8 mouse cellular contexts compared by ENCODE assay signal in genomic region chr19:16780790-16781384, GRCm38 (mm10). TPM values are rescaled to one million over a fixed set of nuclear protein-coding genes. Genes with fewer than 3 reads are reported as not detected.
DNase-seq lines count a peak whose midpoint lies in the region; ATAC-seq lines count a peak whose summit lies in the region.

Gene Vps13a, minus strand, starts transcription at chr19:16780933.

- H3K9ac ChIP-seq in hindbrain, embryonic 11.5 days (ENCODE audit: low read depth, low read length), result peak within 1 kb of the TSS; percentile 56

- no peak within 1 kb of the TSS for H3K27ac ChIP-seq in hindbrain, embryonic 11.5 days (ENCODE audit: low read depth, low read length)

- peak within 1 kb of the TSS; percentile 72 for H3K4me3 ChIP-seq in hindbrain, embryonic 11.5 days (ENCODE audit: low read depth, low read length)

- H3K27me3 ChIP-seq in hindbrain, embryonic 11.5 days (ENCODE audit: control insufficient read depth, insufficient read depth, low read length), result peaks cover 6% of the 10 kb centered on the region

- no peaks in the 10 kb centered on the region for H3K9me3 ChIP-seq in hindbrain, embryonic 11.5 days (ENCODE audit: control insufficient read depth, low read length)

- under 1% methylated on average over 62 of the region's 67 CpGs for WGBS in hindbrain, embryonic 11.5 days

- H3K4me2 ChIP-seq in hindbrain, embryonic 11.5 days (replicated peaks; ENCODE audit: low read depth, low read length), result peak within 1 kb of the TSS; percentile 94

- peak; percentile 97 for ATAC-seq in frontal cortex, adult (ENCODE audit: low TSS enrichment)
- ATAC-seq in hindbrain, embryonic 11.5 days (ENCODE audit: low FRiP score), result peak; percentile 98

- no peaks in the 10 kb centered on the region; the same call in 1 of the 2 replicates for H3K4me1 ChIP-seq in hindbrain, embryonic 11.5 days (replicated peaks; ENCODE audit: control insufficient read depth, insufficient read depth, low read length)

- no peaks in the 10 kb centered on the region for H3K36me3 ChIP-seq in hindbrain, embryonic 11.5 days (ENCODE audit: control insufficient read depth, insufficient read depth, low read length)

- peak; percentile 85 for DNase-seq in MEL-GATA-1-ER (ENCODE audit: extremely low read depth, low read depth)
- DNase-seq in cerebellum, adult 8-10 months, result peak; percentile 81
- peak; percentile 95 for DNase-seq in hindbrain, embryonic 11.5 days (ENCODE audit: low spot score)
- DNase-seq in layer of hippocampus, postnatal 10 days (ENCODE audit: low spot score in 2 of 2), result peak; percentile 79 to 88
- DNase-seq in lung, postnatal 10 days, result peak; percentile 96
- DNase-seq in ovary, postnatal 36 days (ENCODE audit: low spot score), result peak; percentile 90
- peak; percentile 92 for DNase-seq in thymus, postnatal 25 days

RNA-seq across cellular contexts. Expression of gene Vps13a, which starts in this region (rescaled TPM):
- 10.0 and 15.7 TPM in 2 replicates for polyA plus RNA-seq in hindbrain, embryonic 11.5 days (2014; fragmentation: Nextera tagmentation; extraction: Ambion mirVana)
- total RNA-seq in layer of hippocampus, postnatal 10 days (2021), result 10 to 100 TPM; 45.6 to 49.9 TPM
